Mouse (Mus musculus) lung, adult 2 months (tissue): ENCODE results near the gene Mob3a.

Experiments
- CTCF ChIP-seq: fragments of 200-500 bp; IDR thresholded peaks from 2 replicates; pipeline ENCODE4 v1.5.1; 2011; ENCODE audit warnings: mild to moderate bottlenecking, low read length, control low read depth; ENCODE audit not compliant: insufficient read depth
- POLR2A ChIP-seq: fragments of 200-500 bp; IDR thresholded peaks from 2 replicates; pipeline ENCODE4 v1.6.1; 2011; ENCODE audit warnings: low read depth, mild to moderate bottlenecking, control low read depth, low read length, borderline replicate concordance; ENCODE audit errors: extremely low read depth

DNA sequence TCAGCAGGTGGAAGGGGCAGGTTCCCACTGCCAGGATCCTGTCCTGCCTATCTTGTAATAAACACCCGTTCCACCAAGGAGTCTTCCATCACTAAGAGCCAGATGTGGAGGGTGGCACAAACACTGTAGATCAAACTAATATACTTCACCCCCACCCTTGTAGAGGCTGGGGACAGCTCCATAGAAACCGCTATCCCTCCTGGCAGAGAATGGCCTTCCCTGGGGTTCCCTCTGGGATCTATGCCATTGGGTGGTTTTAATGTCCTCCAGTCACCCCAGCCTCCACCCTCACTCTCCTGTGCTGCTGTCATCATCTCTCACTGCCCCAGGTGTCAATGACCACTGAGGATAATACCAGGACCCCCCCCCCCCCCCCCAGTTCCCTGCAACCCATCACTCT lies 31.2 kb downstream of the Mob3a start:
- TF ChIP-seq CTCF: no peak
- TF ChIP-seq POLR2A: no peak
